Mouse (Mus musculus): ENCODE measurements at regions not wholly inside any gene's neighbourhood (a gene's known extent, or its start where the extent isn't known, plus 50 kb on each side); places are given as distances from the start of the nearest gene placed in this dataset.

DNA sequence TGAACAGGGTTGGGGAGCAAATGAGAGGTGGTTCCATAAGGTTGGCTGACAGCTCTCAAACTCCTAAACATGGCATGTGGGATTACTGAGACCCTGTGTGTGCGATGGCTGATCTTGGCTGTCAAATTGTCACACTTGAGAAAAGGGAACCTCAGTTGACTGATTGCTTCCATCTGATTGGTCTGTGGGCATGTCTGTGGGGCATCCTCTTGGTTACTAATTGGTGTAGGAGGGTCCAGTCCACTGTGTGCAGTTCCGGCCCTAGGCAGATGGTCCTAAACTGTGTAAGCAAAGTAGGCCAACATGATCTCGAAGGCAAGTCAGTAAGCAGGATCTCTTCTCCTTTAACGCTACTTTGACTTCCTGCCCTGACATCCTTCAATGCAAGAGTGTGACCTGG lies 86.5 kb upstream of the Tut7 start:
- DNase-seq: no peak

DNA sequence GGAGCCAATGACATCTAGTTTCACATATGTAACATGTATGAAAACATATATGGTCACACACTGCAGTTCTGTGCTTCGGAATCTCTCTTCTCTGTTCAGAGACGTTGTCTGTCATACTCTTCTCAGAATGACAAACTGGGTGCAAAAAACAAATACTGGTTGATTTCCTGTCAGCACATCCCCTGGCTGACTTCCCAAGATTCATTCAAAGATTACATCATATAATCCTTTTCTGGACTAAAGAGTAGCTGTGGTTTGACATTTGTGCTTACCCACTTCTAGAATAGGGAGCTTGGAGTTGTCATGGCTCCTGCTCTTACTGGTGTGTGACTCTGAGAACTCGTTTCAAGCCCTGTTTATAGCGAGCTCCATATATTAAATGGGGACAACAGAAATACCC lies 85.8 kb upstream of the Tut7 start:
- DNase-seq: no peak

DNA sequence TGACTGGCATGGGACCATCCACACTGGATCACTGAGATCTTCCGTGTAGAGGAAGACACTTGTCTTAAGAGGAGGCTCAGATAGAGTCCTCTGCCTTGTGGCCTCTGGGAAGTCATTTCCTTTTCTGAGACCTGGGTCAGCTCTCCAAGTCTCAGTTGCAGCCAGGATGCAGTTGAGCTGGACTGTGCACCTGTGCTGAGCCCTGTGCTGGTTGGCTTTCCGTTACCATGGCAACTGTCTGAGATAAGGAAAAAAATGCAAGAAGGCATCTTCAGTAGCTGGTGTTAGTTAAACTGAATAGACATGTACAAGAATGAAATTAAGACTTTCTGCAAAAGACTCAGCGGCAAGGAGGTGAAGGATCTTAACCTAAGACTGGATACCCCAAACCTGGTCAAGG lies 82.5 kb upstream of the Tut7 start:
- DNase-seq: no peak

DNA sequence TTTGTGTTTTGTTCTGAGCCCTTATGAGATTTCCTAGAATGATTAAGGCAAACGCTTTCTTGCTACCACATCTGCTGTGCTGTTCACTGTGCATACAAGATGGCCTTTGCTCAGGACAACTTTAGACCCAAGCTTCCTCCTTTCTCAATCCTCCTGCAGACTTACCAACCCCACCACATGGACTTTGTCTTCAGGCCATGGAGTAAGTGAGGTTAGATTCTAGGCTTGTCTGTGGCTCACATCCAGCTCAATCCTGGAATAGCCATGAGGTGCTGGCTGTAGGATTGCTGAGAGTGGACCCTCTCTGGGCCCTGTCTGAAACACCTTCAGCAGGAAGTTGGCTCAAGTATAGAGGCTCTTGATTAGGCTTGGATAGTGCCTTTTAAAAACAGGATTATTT lies 81.5 kb upstream of the Tut7 start:
- no peak for DNase-seq

DNA sequence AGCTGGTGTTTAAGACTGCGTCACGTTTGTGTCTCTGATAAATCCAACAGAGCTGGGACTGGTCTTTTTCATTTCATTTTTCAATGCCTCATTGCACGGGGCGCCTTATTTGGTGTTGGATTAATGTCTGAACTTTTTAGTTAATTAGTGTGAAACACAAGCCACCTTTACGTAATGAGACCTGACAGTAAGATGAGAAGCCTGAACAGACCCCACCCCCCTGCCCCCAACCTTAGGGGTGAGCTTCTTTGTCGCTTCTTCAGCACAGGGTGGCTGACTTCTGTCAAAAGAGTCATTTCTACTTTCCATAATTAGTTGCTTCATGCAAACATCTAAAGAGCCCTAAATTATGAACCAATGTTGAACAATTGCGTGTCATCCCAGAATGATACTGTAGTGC lies 76.6 kb upstream of the Tut7 start:
- no peak for DNase-seq

DNA sequence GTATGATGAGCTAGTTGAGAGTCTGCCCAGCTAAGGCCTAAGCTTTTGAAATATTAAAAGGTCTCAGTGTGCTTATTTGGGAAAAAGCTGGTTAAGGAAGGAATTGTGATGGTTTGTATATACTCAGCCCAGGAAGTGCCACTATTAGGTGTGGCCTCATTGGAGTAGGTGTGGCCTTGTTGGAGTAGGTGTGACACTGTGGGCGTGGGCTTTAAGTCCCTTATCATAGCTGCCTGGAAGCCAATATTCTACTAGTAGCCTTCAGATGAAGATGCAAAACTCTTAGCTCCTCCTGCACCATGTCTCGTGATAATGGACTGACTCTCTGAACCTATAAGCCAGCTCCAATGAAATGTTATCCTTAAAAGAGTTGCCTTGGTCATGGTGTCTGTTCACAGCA lies 72.8 kb upstream of the Tut7 start:
- DNase-seq: no peak

DNA sequence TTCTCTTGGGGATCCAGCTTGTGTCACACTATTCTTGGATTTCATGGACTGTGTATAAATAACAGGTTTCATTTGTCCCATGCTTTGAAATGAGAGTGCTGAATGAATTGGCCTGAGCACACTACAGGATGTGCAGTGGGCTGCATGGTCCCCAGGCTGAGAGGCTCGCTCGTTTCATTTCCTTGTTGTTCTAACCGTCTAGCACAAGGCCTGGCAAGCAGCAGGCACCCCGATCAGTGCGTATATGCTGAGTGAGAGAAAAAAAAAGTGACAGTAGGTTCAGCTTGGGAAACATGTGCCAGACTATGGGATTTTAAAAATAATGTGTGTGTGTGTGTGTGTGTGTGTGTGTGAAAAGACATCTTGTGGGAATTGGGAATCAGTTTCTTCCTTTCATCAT lies 71.1 kb upstream of the Tut7 start:
- no peak for DNase-seq

DNA sequence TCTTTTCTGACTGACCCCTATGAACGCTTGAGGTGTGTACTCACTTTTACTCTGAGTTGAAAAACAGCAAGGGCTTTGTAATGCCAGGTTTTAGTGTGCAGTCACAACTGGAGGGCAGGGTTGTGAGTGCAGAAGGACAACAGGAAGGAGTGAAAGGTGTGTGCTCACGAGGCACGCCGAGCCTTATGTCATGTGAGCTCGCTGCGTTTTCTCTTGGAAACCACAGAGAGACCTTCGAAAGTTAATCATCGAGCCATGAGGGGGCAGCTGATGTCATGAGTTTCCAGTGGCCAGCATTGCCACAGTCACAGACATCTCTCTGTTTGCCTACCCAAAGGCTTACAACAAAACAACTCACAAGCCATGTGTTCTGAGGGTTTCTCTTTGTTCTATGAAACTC lies 70.0 kb upstream of the Tut7 start:
- DNase-seq: no peak

DNA sequence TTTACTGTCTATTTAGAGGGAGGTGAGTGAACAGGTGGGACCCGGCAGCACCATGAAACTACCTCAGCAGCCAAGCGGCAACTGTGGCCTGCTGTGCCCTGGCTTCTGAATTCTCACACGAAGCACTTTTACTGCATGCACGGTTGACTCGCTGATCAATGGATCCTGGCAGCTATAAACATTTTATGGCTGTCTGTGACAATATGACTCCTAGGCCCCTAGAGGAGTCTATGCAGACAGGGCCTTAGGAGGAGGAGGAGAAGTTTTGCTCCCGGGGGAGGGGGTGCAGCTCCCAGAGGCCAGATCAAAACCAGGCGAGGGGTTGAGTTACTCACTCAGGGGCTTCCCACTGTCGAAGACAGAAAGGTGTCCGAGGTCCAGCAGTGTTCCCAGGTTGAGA lies 69.4 kb upstream of the Tut7 start:
- DNase-seq: no peak

DNA sequence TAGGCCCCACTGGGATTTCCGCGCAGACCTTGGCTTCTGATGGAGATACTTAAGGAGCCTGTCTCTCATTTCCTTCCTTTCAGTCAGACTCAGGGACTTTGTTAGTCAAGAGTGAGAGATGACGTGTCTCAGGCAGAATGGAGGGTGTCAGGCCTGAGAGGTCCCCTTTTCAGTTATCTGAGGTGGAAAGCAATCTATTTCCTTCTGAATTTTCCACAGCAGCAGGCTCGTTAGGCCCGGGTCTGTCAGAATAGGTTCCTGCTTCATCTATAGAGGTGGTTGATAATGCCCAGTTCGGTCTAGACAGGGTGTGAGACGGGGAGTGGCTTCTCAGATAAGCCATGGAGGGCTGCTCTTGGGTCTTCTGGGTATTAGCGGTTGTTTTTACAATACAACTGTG lies 68.8 kb upstream of the Tut7 start:
- no peak for DNase-seq

DNA sequence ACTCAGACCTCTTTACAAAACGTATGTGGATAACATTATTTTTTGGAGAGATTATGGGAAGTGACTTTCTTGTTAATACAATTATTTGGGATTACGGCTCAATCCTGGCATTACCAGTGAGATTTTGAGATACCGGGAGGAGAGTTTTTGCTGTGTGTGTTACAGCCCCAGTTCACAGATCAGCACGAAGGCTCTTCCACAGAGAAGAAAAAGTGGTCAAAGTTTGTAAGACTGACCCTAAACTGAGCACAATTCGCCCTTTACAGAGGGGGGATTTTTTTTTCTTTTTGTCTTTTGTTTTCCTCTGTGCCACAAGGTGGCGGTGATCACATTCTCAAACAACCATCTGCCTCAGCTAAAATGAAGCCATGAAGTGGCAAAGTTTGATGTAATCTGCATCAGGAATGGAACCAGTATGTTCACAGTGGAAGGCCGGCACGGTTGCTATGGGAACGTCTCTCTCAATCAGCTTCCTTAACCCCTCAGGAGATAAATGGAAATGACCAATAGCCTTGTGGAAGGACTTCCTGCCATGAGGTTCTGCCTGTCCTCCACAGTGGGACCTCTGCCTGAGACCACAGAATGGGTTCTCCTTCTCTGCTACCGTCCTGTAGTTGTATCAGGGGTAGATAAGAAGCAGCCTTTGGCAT lies 66.6 kb upstream of the Tut7 start:
- peak in 1 of 2 experiments; percentile 5 for DNase-seq

DNA sequence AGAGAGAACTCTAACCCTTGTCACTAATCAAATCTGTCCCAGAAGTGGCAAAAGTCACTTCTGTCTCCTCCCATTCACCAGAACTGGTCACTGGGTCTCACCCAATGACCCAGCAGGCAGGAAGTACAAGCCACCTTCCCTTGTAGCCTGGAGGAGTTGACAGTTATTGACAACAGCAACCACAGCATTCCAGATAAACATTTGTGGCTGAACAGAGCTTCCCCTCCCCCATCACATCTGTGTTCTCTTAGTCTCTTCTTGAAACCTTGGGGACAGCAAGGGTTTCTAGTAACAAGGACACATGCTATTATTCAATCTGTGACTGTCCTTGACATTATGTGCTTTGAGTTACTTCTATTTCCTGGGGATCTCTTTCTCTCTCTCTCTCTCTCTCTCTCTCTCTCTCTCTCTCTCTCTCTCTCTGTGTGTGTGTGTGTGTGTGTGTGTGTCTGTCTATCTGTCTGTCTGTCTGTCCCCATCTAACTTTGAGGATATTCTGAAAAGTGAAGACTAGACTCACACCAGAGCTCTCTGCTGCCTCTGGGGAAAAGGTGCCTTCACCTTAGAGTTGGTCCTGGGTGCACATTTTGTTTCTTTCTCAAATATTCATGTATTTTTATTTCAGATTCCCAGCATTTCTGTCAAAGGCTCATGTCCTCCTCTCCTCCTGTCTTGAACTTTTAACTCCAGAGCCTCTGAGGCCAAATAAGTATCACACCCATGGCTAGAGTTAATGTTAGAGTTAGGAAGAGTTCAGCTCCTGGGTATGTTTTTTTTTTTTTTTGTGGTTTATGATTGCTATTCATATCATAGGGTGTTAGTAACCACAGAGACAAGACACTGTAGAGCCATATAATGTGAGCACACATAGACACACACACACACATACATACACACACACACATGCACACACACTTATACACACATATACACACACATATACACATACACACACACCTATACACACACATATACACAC lies 65.4 kb upstream of the Tut7 start:
- no peak for DNase-seq

DNA sequence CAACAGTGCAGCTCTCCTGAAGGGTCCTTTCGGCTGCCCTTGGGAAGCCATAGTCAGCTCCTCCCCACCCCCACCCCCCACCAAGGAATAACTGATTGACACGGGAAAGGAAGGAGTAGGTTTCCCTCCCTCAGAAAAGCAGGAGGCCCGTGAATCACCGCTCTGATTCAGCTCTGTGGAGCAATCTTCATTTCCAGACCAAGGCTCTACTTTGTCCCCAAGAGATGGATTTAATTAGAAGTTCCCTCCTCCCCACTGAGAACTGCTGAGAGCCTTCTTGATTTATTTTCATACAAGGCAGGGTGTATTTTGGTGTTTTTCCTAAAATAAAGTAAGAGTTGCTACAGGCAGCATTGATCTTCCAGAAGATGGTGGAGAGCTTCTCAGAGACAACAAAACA lies 64.4 kb upstream of the Tut7 start:
- DNase-seq: no peak

DNA sequence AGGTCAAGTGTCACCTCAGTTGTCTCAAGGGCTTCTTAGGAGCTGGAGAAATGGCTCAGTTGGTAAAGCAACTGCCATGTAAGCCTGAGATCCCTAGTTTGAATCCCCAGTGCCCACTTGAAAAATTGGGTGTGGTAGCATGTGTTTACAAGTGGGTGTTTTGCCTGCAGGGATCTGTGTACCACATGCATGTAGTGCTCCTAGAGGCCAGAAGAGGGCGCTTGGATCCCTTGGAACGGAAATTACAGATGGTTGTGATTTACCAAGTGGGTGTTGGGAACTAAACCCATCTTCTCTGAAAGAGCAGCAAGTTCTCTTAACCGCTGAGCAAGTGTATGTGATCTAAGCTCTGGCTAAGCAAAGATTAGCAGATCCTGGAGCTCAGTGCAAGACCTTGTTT lies 63.6 kb upstream of the Tut7 start:
- no peak for DNase-seq

DNA sequence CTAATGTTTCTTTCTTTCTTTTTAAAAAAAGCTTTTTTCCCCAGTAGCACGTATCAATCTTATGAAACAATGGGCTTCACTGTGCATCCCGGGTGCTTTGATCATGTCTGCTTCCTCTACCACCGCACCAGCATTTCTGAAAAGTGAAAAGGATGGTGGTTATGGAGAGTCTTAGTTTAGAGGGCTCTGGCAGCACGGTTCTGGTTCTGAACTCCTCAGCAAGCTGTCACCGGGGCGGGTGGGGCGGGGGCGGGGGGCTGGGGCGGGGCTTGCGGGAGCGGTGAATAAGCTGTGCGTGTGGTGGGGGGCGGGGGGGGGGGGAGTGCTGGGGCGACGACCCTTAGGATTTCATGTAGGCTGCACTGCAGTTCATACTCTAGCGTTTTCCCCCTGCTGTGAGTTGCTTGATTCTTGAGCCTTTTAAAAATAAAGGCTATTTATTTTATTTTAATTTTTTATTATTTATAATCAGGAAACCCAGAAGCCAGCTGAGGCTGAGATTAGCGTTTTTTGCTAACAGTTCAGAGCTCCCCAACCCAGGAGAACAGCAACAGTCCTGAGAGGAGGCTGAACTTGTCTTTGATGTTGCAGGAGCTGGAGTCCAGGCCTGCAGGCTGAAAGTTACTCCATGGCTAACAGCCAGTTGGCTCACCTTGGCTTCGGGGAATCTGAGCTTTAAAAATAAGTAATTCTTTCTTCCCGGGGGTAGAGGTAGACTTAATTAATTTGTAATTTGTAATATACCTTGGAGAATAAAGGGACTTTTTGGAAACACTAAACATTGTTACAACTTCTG lies 59.2 kb upstream of the Tut7 start:
- DNase-seq: no peak

DNA sequence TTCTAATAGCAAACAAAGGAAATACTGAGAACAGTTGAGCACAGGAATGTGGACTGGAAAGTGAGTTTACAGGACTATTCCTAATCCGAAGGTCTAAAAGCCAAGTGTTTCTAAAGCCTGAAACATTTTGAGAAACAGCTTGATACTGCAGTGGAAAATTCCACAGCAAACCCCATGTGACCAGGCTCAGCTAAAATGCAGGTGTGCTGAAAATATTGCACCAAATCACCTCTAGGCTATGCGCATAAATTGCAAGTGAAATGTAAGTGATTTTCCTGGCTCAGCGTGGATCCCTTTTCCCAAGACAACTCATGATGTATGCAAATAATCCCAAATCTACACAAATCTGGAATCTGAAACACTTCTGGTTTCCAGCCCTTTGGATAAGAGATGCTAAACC lies 57.1 kb upstream of the Tut7 start:
- no peak for DNase-seq

DNA sequence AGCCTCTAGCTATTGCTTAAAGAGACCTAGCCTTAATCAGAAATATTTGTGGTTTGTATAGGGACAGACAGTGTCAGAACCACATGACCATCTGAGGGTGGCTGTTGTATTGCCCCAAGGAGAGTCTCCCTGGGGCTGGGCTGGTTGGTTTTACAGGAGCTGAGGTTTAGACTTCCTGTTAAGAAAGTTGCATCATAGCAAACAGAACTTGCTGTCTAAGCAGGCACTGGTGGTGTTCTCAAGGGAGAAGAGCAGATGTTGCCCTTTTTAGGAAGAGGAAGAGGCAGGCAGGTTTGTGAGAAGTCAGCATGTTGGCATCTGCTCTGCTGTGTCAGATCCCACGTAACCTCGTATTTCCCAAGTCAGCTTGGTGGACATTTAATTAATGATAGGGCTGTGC lies 52.7 kb upstream of the Tut7 start:
- no peak for DNase-seq

DNA sequence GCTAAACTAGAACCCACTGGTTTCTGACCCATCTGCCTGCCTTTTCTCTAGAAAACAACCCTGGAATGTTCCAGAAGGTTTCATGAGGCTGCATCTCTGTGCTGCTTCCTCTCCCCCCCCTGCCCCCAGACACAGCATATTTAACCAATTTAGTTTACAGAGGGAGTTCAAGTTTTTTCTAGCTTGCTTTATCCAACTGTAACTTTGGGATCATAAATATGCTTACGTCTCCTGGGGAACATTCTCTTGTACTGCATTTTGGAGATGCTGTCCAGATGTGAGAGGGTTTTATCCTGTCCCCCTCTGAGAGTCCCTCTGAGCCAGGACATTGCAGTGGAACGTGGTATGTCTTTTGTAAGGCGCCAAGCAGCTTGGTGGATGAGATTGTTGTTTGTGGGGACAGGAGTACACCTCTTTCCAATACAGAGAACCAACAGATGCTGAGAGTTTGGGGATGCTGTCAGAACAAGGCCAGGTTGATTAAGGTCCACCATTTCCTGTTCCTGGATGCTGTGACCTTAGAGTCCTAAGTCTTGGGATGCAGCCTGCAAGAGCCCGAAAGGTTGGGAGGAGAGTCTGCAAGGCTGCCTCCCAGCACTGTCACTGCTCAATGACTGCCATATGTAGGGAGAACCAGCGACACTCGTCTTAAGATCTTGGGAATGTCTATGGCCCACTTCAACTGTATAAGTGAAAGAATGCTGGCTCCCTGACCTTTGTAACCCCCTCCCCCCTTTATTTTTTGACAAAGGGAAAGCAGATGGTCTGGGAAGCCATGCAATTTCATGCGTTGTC lies 51.4 kb upstream of the Tut7 start:
- DNase-seq: no peak

Data from cerebellum, adult 18-20 months (tissue).